Mouse (Mus musculus) cerebellum, postnatal 10 days (tissue): ENCODE data around the gene Dmtf1.
A peak's percentile ranks its signal among the peaks of the same experiment; 100 is the strongest.
"Not testable (repeated sequence)": the region's sequence is repeated elsewhere in the genome, so short reads cannot be mapped to it uniquely, and the experiment has no call there.

ENCODE experiments used
- DNase-seq, 2 experiments: peaks; one replicate each; pipeline ENCODE4 v3.0.0; 2021; ENCODE audit warnings: mixed read lengths in 2 of 2

The Dmtf1 gene

DNA sequence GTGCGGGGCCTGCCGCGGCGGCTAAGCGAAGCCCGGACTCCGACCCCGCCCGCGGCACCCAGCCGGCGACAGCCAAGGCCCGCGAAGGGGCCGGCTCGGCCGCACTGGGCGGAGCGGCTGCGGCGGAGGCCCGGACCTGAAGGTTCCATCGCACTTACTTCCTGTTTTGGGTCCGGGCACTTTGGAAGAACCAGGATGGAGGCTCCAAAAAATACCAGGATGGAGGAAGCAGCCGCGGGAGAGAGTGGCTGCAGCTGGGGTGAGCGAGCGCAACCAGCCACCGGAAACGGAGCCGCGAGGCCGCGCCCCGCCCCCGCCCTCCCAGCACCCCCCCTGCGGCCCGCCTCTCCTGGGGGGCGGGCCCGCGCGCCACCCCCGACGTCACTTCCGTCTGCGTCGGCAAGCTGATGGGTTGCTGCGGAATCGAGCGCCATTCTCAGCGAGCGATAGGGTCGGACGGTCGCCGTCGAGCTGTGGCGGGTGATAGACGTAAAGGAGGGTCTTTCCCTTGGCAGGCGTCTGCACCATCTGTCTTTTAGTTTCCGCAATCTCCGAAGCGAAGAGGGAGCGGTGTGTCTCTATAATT lies at the start of gene Dmtf1:
TSS of gene Dmtf1 (minus strand) at position 321 of the 586 bp plus-strand sequence.
- DNase-seq: peak; percentile 95 to 96

DNA sequence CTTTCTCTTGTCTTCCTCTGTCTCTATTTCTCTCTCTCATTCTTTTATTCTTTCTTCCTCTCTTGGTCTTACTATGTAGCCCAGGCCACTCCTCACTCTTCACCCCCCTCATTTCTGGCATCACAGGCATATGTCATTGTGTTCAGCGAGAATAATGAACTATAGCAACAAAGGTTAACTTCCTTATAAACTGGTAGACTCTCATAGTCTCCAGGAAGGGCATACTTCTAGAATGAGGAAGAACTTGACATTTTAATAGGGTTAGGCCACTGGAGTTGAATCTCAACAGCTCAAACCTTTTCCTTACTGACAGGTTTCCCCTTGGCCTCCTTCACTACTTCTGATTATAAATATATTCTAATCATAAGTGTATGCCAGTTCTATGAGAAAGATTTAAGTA lies 24.9 kb upstream of the Dmtf1 start:
- no peak for DNase-seq

DNA sequence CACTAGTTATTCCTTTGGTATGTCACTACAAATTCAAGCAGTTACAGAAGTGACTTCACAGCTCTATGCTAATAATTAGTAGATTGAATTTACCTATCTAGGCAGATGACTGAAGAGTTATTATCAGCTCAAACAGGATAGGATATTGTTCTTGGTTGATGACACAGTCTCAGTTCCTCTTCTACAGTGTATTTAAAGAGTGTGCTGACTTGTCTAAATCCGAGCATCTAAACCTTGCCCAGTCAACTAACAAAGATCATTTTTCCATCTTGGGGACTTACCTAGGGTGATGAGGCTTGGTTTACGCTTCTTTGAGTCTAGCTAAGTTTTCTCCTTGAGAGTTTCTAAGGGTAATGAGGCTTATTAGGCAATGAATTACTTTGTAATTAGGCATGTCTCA lies 11.7 kb upstream of the Dmtf1 start:
- DNase-seq: no peak

DNA sequence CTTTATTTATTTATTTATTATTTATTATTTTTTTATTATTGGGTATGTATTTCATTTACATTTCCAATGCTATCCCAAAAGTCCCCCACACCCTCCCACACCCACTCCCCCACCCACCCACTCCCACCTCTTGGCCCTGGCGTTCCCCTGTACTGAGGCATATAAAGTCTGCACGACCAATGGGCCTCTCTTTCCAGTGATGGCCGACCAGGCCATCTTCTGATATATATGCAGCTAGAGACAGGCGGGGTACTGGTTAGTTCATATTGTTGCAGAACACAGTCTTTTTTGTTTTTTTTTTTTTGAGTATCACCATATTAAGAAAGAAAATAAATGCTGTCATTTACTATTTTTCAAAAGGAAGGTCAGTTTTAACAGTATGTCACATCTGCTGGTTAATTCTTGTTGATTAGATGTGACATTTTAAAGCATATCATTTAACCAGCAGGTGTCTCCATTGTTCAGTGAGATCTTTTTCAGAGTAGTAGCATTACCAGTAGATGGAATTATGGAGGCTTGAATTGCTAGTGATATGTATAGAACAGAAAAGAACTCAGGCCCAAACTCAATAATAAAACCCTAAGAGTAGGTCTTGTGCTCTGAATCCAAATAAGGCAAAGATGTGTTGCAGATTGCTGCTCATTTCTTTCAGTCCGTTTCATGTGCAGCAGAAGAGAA lies 7.9 kb upstream of the Dmtf1 start:
- DNase-seq: peak in 1 of 2 experiments; percentile 46

DNA sequence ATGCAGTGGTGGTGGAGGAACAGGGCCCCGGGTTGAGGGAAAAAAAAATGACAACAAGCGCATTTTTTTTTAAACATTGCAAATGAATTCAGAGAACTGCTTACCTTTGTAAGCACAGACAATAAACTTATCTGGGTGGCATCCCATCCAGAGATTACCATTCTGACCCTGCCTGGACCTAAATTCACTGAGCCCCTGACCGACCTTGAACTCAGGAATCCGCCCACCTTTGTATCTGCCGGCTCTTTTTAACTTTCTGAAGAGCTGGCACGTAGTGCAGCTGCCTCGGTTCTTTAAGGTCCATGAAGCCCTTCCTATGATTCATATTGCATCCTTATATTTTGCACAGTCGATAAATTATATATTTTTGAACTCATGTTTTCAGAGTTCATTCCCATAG lies 4.8 kb upstream of the Dmtf1 start:
- no peak for DNase-seq

DNA sequence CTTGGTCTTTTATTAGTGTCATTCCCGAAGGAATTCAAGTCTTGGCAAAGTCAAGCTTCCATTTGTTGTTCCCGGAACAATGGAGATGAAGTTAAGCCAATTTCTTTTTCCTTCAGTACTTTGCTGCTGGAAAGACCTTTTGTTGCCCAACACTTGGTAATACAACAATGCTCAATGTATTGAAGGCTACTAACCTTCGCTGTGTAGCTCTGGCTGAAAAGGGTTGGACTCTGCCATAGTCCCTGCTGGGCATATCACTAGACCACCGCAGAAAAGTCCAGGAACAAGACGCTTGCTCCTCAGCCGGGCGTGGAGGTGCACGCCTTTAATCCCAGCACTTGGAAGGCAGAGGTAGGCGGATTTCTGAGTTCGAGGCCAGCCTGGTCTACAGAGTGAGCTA lies 3.6 kb upstream of the Dmtf1 start:
- not testable (repeated sequence) for DNase-seq

DNA sequence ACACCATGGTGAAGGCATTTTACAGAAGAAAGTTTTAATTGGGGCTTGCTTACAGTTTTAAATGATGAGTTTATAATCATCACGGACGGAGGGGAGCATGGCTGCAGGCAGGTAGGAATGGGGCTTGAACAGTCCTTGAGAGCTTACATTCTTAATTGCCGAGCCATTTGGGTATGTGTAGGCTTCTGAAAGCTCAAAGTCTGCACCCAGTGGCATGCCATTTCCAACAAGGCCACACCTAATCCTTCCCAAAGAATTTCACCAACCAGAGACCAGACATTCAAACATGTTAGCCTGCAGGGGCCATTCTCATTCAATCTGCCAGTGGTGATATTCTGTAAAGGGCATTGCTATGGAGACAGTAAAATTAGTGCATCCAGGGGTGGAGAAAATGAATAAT lies 1.8 kb upstream of the Dmtf1 start:
- no peak for DNase-seq

DNA sequence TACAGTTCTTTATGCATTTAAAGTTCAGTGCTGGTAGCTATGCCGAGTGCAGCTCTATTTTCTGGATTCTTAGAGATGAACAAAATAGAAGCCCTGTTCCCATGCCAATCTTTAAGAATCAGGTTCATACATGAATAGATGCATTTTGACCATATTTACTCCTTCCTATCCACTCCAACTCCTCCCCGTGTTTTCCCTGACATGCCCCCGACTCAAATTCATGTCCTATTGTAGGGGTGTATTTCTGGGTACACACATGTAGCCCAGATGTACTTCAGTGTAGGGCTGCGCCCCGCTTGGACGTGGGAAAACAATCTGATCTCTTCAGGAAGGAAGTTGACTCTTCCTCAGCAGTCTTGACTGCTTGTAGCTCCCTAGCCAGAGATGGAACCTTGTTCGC lies 512 bp upstream of the Dmtf1 start:
- peak; percentile 32 to 43 for DNase-seq

DNA sequence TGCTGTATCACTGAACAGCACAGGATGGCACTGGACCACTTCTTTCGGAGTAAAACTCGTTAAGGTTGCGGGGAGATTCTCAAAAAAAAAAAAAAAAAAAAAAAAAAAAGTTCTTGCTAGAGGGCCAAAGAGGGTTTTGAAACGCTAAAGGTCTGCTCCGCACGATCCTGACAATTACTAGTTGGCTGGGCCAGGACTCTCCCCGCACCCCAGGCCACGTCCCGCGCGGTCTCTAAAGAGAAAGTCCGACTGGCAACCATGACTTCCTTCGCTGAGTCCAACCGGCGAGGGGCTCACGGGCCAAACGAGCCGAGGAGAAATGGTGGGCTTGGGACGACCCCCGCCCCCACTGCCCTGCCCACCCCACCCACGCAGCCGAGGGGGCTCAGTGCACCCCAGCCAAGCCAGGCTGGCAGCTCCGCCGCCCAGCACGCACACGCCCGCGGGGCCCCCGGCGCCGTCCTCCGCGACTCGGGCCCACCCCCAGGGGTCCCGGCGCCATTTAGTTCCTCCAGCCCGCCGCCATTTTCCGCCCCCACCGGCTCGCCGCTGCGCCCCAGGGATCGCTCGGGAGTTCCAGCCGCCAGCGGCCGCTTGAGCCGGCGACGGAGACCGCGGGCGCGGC lies 633 bp downstream of the Dmtf1 start:
- DNase-seq: peak; percentile 83 to 88

DNA sequence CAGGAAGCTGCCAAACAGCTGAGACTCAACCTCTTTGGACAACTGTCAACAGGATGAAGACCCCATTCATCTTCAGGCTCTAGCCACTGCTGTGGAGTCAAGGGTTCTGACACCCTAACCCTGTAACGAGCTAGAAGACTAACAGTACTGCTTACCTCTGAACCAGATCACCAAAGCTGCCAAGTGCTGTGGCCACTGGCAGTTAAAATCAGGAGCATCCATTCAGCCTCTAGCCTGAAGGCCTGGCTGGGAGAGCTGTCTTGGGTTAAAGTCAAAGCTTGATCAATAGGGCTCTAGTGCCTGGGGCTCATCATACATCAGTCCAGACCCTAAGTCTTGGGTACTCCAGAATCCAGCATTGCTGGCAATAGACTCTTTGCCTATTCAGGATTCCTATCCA lies 4.2 kb downstream of the Dmtf1 start:
- DNase-seq: no peak

DNA sequence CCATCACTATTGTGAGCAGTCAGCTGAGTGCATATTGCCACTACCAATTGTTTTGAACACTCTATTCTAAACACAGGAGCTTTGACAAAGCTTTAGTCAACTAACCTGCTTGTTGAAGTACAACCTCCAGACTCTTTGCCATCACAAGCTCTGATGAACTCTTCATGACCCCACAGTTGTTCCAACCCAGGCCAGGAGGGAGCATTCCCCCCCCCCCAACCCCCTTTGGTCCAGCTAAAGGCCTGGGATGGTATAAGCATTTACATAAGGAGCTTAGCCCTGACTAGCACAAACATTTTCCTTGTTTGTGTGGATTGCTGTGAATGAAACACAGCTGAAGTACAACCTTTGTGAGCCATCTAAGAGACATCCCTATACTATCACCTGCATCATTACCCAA lies 4.8 kb downstream of the Dmtf1 start:
- DNase-seq: no peak

DNA sequence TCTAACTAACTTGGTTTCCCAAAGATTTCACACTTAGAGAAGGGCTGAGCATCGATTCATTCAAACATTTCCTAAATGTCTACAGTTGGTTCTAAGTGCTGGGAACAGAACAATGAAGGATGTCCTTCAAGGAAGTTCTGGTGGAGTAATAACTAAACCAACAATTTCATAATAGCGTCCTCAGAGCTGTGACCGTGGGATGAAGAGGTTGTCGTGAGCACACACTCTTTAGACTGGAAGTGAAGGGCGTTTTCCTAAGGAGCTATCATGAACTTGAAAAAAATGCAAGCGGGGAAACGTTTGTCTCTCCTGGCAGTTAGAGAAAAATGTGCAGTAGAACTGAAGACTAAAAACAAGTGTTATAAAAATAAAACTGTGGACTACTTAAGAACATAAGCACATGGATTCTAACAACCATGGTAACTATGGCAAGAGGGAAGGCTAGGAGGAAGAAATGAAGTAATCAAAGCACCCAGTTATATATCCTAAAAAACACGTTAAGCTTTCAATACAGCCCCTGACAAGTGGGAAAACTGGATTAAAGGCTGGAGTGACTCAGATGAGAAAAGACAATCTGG lies 12.2 kb downstream of the Dmtf1 start:
- no peak for DNase-seq

DNA sequence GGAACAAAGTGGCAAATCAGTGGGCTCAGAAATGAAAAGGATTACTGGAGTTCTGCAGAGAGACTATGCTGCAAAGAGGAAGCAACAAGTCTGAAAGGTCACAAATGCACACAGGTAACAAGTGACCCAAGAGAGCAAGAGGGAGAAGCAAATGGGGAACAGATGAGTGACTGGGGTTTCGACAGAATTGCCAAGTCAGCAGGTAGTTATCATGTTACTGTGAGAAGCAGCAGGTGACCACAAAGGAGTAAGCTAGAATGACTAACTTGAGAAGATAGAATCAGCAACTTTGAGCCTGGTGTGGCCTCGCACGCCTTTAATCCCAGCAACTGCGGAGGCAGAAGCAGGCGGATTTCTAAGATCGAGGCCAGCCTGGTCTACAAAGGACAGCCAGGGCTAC lies 19.2 kb downstream of the Dmtf1 start:
- DNase-seq: no peak

DNA sequence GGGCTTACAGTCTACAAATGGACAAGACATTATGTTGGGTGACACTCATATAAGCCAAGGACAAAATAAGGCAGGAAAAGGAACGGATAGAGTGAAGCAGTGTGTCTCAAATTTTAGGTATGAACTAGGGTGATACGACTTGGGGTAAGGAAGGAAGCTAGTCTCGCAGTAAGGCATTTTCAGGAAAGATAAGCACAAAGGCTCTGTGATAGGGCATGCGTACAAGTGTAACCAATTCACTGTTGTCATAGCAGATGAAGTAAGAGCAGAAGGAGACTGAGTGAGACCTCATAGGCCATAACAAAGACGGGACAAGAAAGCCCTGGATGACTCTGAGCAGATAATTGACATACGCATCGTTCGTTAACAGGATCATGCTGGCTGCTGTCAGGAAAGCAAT lies 20.9 kb downstream of the Dmtf1 start:
- no peak for DNase-seq

DNA sequence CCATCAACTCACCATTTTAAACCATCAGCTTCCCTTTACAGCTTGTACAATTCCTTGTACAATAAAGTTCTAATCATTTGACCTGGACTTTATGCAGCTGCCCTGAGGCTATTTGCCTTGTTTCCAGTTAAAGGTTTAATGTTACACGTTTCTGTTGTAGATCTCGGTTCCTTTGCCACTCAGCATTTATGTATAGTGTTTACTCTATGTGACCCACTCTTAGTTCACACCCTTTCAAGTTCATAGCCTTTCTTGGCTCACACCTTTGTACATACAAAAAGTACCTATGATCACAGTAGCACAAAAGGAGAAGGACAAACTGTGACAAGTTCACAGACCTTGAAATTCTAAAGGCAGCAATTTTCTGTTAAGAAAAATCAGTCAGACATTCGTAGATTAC lies 26.0 kb downstream of the Dmtf1 start:
- no peak for DNase-seq

DNA sequence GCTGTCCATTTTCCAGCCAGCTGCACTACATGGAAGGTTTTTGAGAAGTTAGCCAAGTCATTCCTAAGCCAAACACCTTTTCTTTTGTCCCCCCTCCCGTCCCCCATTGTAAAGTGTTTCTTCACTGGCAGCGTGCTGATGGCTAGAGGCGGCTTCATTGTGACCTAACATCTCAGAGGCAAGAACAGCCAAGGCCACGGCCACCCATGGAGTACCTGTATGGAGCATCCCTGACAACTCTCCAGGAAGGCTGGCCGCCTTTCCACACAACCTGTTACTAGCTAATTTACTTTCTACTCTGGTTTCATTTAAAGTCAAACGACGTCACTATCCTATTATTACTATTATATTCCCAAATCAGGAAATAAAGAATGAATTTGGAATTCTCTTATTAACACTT lies 29.8 kb downstream of the Dmtf1 start:
- peak; percentile 10 to 40 for DNase-seq

DNA sequence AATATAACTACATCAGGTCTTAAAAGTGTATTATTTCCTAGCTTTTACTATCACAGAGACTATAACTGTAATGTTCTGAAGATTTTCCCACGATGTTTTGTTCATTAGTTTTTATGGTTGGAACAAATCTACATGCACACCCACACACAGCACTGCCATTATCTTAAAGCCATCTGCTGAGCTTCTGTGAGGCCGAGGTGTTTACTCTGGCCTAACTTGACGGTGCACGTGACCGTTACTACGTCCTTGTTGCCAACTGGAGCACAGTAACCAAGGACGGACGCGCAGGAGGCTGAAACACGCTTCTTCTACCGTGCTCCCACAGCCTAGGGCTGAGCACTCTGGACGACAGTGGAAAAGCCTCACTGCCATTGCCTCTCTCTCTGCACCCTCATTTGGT lies 33.0 kb downstream of the Dmtf1 start:
- DNase-seq: no peak

DNA sequence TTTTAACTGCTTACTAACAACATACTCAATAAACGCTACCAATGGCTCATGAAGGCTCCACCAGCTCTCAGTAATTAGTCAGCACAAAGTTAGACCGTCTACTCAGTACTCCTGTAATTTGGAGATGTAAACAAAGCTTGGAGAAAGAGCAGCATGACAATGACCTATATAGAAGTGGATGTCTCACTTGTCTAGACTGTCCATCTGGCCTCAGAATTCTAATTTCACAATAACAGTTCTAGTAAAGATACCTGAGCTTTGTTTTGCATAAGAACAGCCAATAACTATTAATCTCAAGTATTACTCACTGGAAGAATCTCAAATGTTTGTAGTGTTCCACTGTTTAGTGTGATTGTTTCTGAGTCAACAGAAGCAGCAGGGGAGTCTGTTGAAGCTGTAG lies 37.4 kb downstream of the Dmtf1 start:
- no peak for DNase-seq

DNA sequence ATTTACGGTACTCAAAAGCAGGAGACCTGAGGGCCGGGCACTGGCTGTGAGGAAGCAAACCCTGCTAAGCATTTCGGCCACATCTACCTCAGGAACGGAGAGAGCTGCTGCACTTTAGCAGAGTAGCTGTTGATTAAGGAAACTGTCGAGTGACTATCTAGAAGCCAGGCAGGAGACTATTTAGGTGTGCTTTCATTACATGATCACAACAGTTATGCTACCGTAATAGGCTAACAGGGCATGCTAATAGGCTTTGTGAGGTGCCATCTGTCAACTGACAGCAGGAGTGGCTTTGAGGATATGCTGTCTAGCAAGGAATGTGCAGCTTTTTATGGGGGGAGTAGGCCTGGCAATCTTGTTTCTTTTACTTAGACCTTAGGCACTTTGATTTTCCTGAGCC lies 47.4 kb downstream of the Dmtf1 start:
- peak; percentile 48 to 54 for DNase-seq

DNA sequence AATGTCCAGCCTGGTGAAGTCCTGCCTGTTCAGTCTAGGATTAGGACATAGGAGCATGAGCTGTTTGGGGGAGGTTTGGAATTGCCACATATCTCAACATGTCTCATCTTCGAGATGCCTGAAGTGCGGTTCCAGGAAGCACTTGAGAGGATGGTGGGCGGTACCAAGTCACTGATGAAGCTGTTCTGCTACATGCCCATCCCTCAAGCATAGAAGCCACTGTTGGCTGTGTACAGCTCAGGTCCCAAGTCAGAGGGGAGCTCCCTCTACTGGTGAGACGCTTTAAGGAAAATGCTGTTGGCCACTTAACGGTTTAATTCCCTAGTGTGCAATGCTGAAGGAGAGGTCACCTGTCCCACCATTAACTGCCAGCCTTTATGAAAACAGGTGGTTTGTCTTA lies 49.8 kb downstream of the Dmtf1 start:
- DNase-seq: peak; percentile 74 to 83

DNA sequence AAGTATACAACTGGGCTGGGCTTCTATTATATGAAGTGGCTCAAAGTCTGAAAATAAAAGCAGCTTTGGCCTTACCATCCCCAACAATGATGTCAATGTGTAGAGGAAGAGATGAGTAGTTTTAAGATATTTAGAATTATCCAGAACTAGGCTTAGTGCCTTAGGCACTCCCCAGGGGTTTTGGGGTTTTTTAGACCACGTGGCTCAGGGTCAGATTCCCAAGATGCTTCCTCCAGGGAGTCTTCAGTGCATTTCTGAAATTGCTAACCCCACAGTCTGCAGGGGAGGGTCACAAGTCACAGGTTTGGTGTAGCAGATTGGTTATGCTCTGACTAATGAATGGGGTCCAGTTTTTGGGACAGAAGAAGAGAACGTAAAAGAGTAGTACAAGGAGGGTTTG lies 50.3 kb downstream of the Dmtf1 start:
- DNase-seq: no peak

DNA sequence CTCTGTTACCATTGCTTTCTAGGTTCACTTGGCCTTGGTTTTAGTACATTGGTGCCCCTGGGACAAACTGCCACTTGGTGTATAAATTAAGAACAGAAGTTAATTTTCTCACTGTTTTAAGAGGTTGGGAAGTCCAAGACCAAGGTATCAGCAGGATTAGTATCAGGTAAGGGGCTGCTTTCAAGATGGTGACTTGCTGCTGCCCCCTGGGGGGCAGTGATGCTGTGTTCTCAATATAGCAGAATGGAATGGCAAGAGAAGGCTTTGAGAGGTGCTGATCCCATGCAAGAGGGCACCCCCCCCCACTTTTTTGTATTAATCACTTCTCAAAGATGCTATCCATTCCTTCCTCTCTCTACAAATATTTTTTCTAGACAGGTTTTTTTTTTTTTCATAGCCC lies 52.0 kb downstream of the Dmtf1 start:
- no peak for DNase-seq

DNA sequence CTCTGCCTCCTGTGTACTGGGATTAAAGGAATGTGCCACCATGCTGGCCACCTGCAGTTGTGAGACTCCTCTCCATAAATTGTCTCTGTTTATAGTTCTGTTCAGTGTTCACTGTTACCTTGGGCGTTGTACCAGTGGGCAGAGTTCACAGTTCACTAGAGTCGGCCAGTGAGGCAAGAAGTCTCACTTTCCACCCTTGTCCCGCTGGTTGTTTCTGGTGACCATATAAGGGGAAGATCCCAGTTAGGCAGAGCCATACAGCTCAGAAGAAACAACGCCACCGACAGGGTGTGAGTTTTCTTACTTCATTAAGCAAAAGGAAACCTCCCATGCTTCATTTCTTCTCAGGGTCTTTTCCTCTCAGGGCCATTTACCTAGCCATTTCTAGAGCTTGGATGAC lies 53.1 kb downstream of the Dmtf1 start:
- DNase-seq: no peak
